Mouse (Mus musculus) MEL-GATA-1-ER (cell line): ENCODE measurements at regions not wholly inside any gene's neighbourhood (a gene's known extent, or its start where the extent isn't known, plus 50 kb on each side); places are given as distances from the start of the nearest gene placed in this dataset.

Experiments
- DNase-seq: peaks from one replicate; pipeline ENCODE4 v3.0.0-alpha.2; 2012; ENCODE audit warnings: low read depth; ENCODE audit errors: extremely low read depth

DNA sequence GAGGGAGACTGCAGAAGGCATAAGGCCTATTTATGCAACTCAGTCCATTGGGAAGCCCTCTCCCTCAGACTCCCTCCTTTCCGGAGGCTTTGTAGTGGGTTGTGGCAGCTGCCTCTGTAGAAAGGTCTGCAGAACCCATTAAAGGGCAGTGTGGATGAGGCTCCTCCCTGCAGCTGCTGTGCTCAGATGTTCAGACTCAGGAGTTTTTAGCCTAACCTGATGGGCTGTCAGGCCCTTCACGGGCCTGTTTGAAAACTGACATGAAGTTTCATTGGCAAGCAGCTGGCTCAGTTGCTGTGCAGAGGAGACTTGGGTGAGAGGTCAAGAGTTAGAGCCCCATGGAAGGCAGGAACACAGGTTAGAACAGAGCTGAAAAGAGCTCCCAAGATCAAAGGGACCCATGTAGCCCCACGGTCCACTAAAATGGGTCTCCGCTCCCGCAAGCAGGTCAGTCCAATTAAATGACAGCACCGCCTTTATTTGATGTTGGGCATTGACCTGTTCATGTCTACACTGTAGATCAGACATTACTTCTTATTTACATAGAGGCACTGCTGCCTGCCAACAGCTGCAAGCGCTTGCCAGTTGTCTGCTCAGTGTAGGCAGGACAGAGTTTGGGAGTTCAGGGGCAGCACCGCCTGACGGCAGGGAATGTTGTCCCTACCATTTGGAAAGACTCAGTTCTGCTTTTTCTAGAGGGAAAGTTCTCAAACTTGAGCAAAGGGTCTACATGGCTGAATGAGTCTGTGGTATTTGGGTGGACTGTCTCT lies 53.8 kb upstream of the Usp46 start:
- no peak for DNase-seq

DNA sequence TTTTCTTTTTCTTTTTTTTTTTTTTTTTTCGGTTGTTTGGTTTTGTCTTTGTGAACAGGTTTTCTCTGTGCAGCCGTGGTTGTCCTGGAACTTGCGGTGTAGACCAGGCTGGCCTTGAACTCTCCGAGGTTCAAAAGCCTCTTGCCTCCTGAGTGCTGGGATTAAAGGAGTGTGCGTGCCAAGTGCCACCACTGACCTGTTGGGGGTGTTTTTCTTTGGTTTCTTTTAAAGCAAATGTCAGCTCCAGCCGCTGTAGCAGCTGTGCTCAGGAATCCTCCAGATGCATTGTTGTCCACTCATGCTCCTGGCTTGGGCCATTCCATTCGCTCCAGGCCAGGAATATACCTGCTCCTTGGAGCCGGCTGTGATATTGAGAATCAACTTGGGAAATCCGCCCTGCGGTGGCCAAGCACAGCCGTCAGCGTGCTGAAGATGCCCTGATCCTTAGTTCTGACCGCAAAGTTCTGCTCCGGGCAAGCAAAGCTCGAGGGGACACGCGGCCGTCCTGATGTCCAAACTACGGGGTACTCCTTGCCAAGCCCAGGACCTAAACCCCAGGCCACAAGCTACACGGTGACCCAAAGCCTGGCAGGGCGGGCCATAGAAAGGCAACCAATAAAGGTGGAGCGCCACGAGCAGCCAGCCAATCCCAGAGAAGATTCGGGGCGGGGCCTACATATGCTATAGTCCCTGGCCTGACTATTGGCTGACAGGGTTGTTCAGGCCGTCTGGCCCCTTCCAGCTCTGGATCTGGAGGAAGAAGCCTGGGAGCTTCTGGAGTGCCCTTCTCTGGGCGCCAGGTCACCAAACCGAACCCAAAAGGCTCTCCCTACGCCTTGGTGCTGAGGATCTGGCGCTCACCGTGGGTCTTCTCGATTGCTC lies 58.0 kb upstream of the Usp46 start:
- DNase-seq, result peak; percentile 66

DNA sequence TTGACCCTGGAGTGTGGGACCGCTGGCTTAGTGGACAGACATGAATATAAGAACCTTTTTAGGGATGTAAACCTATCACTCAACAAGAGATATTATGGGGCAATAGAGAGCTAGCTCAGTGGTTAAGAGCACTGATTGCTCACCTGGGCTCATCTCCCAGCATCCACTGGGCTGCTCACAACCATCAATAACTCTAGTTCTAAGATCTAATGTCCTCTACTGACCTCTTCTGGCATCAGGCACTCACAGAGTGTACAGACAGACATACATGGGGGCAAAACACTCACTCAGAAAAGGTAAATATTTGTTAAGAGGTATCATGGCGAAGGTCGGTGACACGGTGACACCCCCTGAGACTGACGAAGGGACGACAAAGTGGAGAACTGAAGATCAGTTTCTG lies 59.3 kb upstream of the Usp46 start:
- no peak for DNase-seq

DNA sequence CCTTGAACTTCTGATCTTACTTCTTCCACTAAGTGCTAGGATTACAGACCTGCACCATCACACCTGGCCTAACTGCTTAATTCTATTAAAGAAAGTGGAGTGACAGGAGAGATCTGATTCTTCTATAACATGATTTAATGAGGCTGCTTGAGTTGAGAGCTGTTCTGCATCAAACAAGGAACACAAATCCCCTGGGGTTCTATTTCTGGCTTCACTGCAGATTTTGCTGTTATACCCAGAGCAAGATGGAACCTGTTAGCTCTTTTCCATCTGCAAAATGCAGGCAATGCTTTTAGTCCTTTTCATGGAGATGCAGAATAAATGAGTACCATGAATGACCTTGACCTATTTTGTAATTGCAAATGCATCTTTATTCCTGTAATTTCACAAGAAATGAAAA lies 61.4 kb upstream of the Usp46 start:
- DNase-seq, result no peak

DNA sequence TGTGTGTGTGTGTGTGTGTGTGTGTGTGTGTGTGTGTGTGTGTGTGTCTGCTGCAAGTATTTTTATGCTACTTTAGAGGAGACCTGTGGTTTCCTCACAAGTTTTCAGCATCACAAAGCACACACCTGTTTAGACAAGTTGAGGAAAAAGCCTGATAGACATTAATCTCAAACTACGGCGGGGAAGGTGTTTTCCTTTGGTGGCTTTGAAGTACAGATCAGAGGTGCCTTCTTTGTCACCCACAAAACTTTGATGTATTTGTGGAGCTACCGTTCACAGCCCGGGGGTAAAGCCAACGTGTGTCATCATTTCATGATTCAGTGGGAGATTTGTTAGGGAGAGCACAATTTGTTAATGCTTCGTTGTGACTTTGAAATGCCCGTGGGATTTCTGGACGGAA lies 62.4 kb upstream of the Rasl11b start:
- DNase-seq, result no peak

DNA sequence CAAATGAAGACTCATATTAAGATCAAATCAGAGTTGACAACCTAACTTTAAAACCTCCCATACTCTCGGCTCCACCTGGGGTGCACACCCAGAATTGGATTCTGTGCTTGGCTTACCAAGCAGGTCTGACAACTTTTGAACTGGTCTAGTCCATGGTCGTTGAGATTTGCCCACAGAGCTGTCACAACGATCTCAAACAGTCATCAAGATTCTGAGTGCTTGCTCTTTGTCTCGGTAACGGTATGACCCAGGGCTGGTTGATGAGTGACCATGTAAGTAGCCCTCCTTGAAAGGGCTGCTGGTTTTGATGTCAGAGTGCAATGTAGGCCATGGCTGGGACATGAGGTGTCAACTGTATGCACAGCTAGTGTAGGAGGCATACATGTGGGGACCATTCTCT lies 58.7 kb upstream of the Rasl11b start:
- no peak for DNase-seq

DNA sequence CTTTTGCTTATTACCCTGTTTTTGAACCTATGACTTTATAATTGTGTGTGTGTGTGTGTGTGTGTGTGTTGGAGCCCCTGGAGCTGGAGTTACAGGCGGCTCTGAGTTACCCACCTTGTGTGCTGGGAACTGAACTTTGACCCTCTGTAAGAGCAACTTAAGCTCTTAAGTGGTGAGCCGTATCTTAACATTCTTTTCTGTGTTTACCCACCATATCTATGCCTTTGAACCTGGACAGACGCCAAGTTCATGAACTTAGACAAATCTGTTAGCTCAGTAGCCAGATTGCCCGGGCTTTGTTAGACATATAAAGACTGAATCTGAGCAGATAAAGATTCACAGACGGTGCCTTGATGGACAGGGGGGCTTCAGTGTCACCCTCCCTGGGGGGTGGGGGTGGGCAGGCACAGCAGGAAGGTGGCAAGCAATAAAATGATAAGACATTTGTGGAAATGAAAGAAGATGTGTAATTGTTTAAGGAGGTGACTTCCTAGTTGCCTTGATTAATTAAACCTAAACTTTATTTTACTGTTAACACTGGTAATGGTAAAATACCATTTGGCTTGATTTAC lies 58.1 kb upstream of the Rasl11b start:
- no peak for DNase-seq

DNA sequence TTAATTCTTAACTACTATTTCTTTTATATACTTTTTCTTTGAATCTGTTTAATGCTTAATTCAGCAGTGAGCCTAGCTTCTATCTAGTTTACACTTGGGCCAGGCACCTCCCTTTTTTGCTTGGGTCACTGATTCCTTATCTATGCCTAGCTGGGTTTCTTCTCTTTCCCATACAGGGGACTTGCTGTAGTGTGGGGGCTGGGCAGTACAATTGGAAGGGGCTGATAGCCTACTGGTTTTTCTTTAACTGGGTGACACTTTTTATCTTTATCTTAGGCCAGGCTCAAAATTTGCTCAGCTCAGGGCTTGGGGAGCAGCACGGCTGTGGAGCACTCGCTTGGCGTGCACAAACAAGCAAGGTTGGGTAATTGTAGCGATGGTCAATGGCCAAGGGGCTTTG lies 51.1 kb upstream of the Rasl11b start:
- DNase-seq, result peak; percentile 21

DNA sequence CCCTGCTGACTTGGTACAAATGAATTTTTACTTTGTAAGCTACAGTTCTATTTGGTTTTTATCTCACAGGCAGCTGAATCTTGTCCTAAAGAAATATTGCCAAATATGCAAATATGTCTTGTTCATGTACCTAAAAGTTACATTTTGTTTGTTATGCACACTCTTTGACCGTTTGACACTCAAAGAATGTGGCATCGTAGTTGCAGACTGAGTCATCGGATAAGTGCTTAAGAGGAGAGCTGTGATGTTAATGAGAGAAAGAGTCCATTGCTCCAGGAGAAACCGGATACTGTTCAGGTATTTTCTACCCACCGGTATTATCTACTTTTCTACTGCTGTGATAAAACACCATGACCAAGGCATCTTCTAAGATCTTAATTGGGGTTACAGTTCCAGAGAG lies 50.3 kb upstream of the Rasl11b start:
- no peak for DNase-seq
